Mouse (Mus musculus) forebrain, embryonic 11.5 days (tissue): ENCODE data around the gene Gm6377. TPM values are rescaled to one million over a fixed set of nuclear protein-coding genes. Genes with fewer than 3 reads are reported as not detected.

Experiments
- ATAC-seq: fragments of 200-750 bp; cut with Nextera tagmentation; replicated peaks from 2 replicates; pipeline ENCODE4 v1.8.0; 2017; ENCODE audit warnings: moderate TSS enrichment; ENCODE audit not compliant: low FRiP score
- DNase-seq: peaks from one replicate; pipeline ENCODE4 v3.0.0-alpha.2; 2017; ENCODE audit warnings: low spot score
- H3K27ac ChIP-seq: fragments of 300-500 bp; sonication (generic); 2 replicates; pipeline ENCODE4 v1.5.1; 2014; ENCODE audit warnings: low read depth, low read length
- H3K27me3 ChIP-seq: fragments of 300-500 bp; sonication (generic); 2 replicates; pipeline ENCODE4 v1.6.1; 2014; ENCODE audit warnings: mild to moderate bottlenecking, low read length, mixed read lengths; ENCODE audit not compliant: control insufficient read depth, insufficient read depth
- H3K36me3 ChIP-seq: fragments of 300-500 bp; sonication (generic); 2 replicates; pipeline ENCODE4 v1.6.1; 2014; ENCODE audit warnings: mild to moderate bottlenecking, low read length, moderate library complexity, mixed read lengths; ENCODE audit not compliant: control insufficient read depth, insufficient read depth
- H3K4me1 ChIP-seq: fragments of 300-500 bp; sonication (generic); replicated peaks from 2 replicates; pipeline ENCODE4 v1.6.1; 2014; ENCODE audit warnings: low read length, mixed read lengths; ENCODE audit not compliant: control insufficient read depth, insufficient read depth
- H3K4me2 ChIP-seq: fragments of 300-500 bp; sonication (generic); 2 replicates; pipeline ENCODE4 v1.6.1; 2014; ENCODE audit warnings: low read depth, mild to moderate bottlenecking, low read length, moderate library complexity, mixed read lengths; ENCODE audit not compliant: severe bottlenecking
- H3K4me3 ChIP-seq: fragments of 300-500 bp; sonication (generic); 2 replicates; pipeline ENCODE4 v1.5.1; 2014; ENCODE audit warnings: low read depth, low read length
- H3K9ac ChIP-seq: fragments of 300-500 bp; sonication (generic); 2 replicates; pipeline ENCODE4 v1.6.1; 2014; ENCODE audit warnings: low read length
- H3K9me3 ChIP-seq: fragments of 300-500 bp; sonication (generic); 2 replicates; pipeline ENCODE4 v1.6.1; 2016; ENCODE audit warnings: low read length, mixed read lengths; ENCODE audit not compliant: control insufficient read depth
- WGBS: fragments of 180-500 bp; shearing (Covaris S2); extraction: QIAGEN DNeasy Blood & Tissue Kit; methylation state at CpG from one replicate; pipeline ENCODE4 v1.1.7; 2014; 5-methylcytosine and 5-hydroxymethylcytosine counted together
- polyA plus RNA-seq: library from polyadenylated mRNA; unstranded; fragments of >200 nt; fragmentation: Nextera tagmentation; extraction: Ambion mirVana; gene quantifications from 2 replicates; pipeline ENCODE4 v1.2.1, GENCODE M21; 2014

Gene Gm6377
- polyA plus RNA-seq, 1 experiment from 2014 or later = 0.17 TPM

DNA sequence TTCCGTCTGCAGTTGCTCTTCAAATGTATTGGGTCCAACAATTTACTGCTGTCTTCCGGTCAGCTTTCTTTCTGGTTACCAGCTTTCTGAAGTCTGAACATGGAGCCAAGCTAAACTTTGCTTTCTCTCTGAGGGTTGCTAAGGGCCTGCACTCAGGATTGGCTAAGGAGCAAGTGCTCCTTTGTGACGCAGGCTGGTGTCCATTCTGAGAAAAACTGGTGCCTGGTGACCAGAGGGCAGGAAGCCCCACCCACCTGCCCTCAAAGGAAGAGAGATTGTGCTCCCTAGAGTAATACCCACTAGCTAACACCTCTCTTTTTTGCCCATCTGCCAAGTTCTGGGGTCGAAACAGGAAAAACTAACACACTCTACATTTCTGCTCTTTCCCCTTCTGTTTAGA, 5.6 kb upstream of the Gm6377 start:
- Histone ChIP-seq H3K4me3 (no peak overlapping the region), H3K4me1 (no peaks in the 10 kb centered on the region), H3K27ac (no peak overlapping the region), H3K4me2 (no peak overlapping the region), H3K9ac (no peak overlapping the region), H3K9me3 (no peaks in the 10 kb centered on the region), H3K27me3 (no peaks in the 10 kb centered on the region), H3K36me3 (no peaks in the 10 kb centered on the region)
- 70% methylated on average over 4 of the region's 4 CpGs for WGBS
- ATAC-seq = no peak
- no peak for DNase-seq

DNA sequence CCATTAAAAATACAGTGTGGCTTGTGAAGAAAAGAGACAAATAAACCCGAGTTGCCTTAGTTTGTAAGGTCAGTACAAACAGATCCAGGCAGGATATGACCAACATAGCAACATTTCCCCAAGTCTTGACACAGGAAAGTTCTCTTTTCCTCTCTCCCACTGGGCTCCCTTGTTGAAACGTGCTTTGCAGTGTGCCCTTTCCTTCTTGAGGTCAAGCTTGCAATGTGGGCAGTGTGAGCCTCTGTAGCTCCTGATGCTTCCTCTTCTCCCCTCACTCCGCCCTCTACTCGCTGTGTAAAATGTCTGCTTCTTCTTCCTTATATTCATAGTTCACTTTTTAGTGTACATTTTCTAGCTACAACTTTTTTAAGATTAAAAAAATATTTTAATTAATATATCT, 5.1 kb upstream of the Gm6377 start:
- ATAC-seq (no peak), DNase-seq (no peak)
- no peaks in the 10 kb centered on the region for H3K4me1 ChIP-seq
- no peaks in the 10 kb centered on the region for H3K9me3 ChIP-seq
- H3K4me3 ChIP-seq = no peak overlapping the region
- WGBS = 68% methylated on average over 4 of the region's 4 CpGs
- no peaks in the 10 kb centered on the region for H3K27me3 ChIP-seq
- no peaks in the 10 kb centered on the region for H3K36me3 ChIP-seq
- no peak overlapping the region for H3K27ac ChIP-seq
- no peak overlapping the region for H3K9ac ChIP-seq
- H3K4me2 ChIP-seq = no peak overlapping the region

DNA sequence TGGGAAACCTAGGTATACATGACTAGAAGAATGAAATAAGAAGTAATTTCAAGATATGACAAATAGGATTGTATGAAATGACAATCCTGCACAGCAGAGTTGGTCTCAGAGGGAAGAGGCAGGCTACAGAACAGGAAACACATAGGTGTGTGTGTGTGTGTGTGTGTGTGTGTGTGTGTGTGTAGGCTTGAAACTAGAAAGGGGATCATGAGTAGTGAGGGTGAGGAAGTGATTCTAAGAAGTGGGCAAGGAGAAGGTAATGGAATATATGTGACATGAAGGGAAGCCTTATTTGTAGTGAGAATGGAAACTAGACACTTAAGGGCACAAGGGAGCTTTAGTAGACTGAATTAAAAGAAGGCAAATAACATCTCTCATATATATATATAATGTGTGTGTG, 11.3 kb downstream of the Gm6377 start:
- H3K27ac ChIP-seq = no peak overlapping the region
- no peaks in the 10 kb centered on the region for H3K27me3 ChIP-seq
- no peak overlapping the region for H3K4me3 ChIP-seq
- no peaks in the 10 kb centered on the region for H3K9me3 ChIP-seq
- no peaks in the 10 kb centered on the region for H3K4me1 ChIP-seq
- no peaks in the 10 kb centered on the region for H3K36me3 ChIP-seq
- DNase-seq = no peak
- H3K4me2 ChIP-seq = no peak overlapping the region
- H3K9ac ChIP-seq = no peak overlapping the region
- no peak for ATAC-seq

DNA sequence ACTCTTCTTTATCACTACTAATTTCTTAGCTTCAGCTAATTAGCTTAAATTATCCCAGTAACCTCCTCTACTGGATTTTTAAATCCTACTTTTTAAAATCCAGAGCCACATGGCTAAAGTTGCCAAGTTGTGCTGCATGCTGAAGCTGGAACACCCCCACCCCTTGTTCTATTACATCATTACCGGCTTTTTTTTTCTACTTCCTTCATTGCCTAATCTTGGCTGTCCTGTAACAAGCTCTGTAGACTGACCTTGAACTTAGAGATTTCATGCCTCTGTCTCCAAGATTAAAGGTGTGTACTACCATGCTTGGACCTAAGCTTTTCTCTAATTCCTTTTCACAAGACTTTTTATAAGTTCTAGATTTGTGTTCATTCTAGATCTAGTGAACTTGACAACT, 32.2 kb downstream of the Gm6377 start:
- no peak overlapping the region for H3K4me2 ChIP-seq
- H3K4me3 ChIP-seq = no peak overlapping the region
- no peak for ATAC-seq
- H3K9me3 ChIP-seq = no peaks in the 10 kb centered on the region
- no peaks in the 10 kb centered on the region for H3K4me1 ChIP-seq
- no peak overlapping the region for H3K9ac ChIP-seq
- no peaks in the 10 kb centered on the region for H3K36me3 ChIP-seq
- DNase-seq = no peak
- WGBS = 95% methylated on average over 1 of the region's 1 CpGs
- H3K27ac ChIP-seq = no peak overlapping the region
- H3K27me3 ChIP-seq = no peaks in the 10 kb centered on the region

DNA sequence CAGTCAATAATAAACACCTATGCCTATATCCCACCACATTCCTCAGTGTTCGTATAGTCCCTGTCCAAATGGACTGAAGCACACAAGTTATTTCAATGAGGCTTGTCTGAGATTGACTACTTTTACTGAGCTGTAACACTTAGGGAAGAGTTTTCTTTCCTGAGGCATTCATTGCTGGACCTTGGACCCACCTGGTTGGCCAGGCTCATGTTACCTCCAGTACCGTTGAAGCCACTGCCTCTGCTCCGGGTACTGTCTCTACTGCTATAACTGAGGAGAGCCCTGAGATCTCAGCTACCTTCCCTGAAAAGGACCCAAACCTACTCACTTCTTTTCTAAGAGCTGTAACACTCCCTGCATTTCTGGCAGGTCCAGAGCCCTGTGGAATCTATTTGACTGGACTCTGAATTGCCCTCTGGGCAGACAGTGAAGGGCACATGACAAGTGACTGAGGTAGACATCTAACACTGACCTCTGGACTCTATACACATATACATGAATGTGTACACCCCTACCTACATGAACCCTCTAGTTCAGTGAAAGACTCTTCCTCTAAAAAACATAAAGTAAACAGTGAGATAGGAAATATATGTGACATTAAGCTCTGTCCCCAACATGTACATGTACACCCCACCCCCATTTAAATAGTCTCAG, 39.0 kb downstream of the Gm6377 start:
- no peak overlapping the region for H3K27ac ChIP-seq
- ATAC-seq (no peak), DNase-seq (no peak)
- no peaks in the 10 kb centered on the region for H3K27me3 ChIP-seq
- H3K9ac ChIP-seq = no peak overlapping the region
- 86% methylated on average over 3 of the region's 3 CpGs for WGBS
- H3K4me2 ChIP-seq = no peak overlapping the region
- H3K4me1 ChIP-seq = no peaks in the 10 kb centered on the region
- H3K9me3 ChIP-seq = no peaks in the 10 kb centered on the region
- H3K36me3 ChIP-seq = no peaks in the 10 kb centered on the region
- H3K4me3 ChIP-seq = no peak overlapping the region

DNA sequence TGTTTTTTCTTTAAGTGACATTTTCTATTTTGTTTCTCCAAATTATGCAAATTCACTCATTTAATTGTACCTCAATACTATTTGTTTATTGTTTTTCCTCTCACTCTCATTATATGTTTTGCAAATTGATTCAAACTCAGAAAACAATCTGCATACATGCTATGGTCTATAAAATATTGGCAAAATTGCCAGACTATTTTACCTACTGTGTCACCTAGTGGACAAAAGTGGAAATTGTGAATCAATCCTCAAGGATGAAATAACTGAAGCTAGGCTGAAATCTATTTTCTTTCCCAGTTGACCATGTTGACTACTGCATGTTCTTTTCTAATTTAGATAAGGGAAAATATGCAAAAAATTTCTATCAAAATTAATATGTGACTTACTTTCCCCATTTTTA, 41.6 kb downstream of the Gm6377 start:
- Histone ChIP-seq H3K4me1 (no peaks in the 10 kb centered on the region), H3K9ac (no peak overlapping the region), H3K27me3 (no peaks in the 10 kb centered on the region), H3K4me3 (no peak overlapping the region), H3K27ac (no peak overlapping the region), H3K9me3 (no peaks in the 10 kb centered on the region), H3K4me2 (no peak overlapping the region), H3K36me3 (no peaks in the 10 kb centered on the region)
- no peak for DNase-seq
- no peak for ATAC-seq

Other genes starting within 250 kb of the Gm6377 start
- 32.5 and 33.1 TPM in 2 replicates for gene Hmgn5, start 183.4 kb upstream of the Gm6377 start, polyA plus RNA-seq
- gene Sh3bgrl, start 101.4 kb upstream of the Gm6377 start, polyA plus RNA-seq = 197 and 244 TPM in 2 replicates